Mouse (Mus musculus) G1E-ER4 (cell line): ENCODE measurements around the gene Slc10a4. TPM values are rescaled to one million over a fixed set of nuclear protein-coding genes. Genes with fewer than 3 reads are reported as not detected.

ENCODE experiments used
- GATA1 ChIP-seq: IDR thresholded peaks from one replicate; pipeline ENCODE4 v1.8.0; 2012; ENCODE audit warnings: low read length, inconsistent platforms
- polyA plus RNA-seq: library from polyadenylated mRNA; stranded (reverse); fragments of >175 nt; gene quantifications from 2 replicates; pipeline ENCODE4 v1.2.3, GENCODE M21; 2012

The Slc10a4 gene
- polyA plus RNA-seq, 1 experiment: not detected

- no peak for TF ChIP-seq GATA1
These were observed 8.1 kb downstream of the Slc10a4 start for GRCm38 (mm10) chr5:73014745-73015144.

DNA sequence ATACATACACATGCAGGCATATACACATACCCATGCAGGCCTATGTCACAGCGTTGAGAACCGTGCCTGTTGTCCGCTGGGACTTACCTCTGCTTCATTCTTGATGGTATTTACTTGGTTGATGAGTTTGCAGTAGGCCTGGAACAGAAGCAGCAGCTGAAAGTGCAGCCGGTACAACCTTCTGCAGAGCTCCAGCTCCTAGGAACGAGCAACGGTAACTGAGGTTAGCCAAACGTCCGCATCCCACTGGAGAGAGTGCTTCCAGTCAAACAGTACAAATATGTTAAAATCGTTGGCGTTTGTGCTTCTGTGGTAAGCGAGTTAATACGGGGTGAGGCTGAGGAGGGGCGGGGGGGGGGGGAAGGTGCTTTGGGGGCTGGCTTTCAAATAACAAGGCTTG is 17.1 kb downstream of the Slc10a4 start:
- TF ChIP-seq GATA1: no peak

- no peak for TF ChIP-seq GATA1
These were observed 22.0 kb downstream of the Slc10a4 start for GRCm38 (mm10) chr5:73028646-73029045.

DNA sequence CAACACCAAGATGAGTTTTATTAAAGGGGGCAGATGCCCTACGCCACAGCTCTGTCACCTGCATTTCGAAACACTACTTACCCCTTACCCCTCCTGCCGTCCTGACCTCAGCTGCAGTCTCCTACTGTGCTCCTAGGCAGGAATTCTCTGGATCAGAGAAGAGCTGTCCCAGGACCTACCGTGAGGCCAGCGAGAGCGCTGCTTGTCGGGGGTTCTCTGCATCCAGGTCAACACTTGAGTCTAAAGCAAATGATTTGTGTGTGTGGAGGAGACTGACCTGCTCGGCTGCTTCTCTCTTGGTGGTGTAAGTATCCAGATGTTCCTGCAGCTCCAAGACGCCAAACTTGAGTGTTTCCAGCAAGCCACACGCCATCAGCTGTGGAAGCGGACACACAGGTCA is 25.8 kb downstream of the Slc10a4 start:
- TF ChIP-seq GATA1: no peak

DNA sequence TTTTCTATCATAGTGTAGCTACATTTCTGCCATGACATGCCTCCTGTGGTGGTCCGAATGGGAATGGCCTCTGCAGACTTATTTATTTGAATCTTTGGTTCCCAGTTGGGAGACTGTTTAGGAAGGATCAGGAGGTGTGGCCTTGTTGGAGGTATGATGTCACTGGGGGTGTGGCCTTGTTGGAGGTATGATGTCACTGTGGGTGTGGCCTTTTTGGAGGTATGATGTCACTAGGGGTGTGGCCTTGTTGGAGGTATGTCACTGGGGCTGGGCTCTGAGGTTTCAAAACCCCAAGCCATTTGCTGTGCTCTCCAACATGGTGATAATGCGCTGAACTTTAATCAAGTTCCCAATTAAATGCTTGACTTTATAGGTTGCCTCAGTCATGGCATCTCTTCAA is 37.4 kb downstream of the Slc10a4 start:
- no peak for TF ChIP-seq GATA1

- TF ChIP-seq GATA1: no peak
These were observed 41.1 kb downstream of the Slc10a4 start for GRCm38 (mm10) chr5:73047651-73048245.

- no peak for TF ChIP-seq GATA1
These were observed 47.2 kb downstream of the Slc10a4 start for GRCm38 (mm10) chr5:73053933-73054332.

- no peak for TF ChIP-seq GATA1
These were observed 49.8 kb downstream of the Slc10a4 start for GRCm38 (mm10) chr5:73056457-73056856.

- no peak for TF ChIP-seq GATA1
These were observed 50.3 kb downstream of the Slc10a4 start for GRCm38 (mm10) chr5:73056937-73057336.

DNA sequence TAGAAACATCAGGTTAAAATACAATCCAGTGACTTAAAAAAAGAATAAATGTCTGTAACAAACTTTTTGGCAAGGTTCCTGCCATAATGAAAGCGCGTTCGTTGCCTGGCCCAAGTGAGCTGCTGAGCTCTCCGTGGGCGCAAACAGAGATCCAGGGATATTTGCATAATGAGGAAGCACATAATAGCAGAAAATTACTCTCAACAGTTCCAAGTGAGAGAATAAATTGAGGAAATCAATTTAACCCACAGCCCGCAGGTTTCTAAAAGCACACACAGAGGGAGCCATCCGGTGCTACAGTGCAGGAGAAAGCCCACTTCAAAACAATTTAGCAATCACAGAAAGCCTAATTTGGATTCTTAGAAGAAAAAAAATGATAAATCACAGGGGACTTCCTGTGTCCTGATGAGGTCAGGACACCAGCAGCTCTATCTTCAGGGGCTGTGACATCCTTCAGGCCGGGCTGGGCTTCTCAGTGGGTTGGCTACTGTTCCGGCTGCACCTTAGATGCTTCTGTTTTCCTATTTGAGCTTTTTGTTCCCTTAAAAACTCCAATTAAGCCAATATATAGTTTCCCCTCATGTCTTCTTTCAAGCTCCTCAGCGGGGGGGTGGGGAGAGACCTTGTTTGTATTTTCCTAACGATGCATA is 54.9 kb downstream of the Slc10a4 start:
- TF ChIP-seq GATA1: no peak

Other genes with a start within 250 kb of the Slc10a4 start
- 0.44 and 0.63 TPM in 2 replicates for gene Tec, start 138.4 kb upstream of the Slc10a4 start, polyA plus RNA-seq
- 9.1 and 11.8 TPM in 2 replicates for gene Slain2, start 92.6 kb upstream of the Slc10a4 start, polyA plus RNA-seq
- gene Gm10135, start 32.2 kb upstream of the Slc10a4 start, polyA plus RNA-seq: not detected in 2 replicates
- 125 and 134 TPM in 2 replicates for gene Fryl, start 249.7 kb downstream of the Slc10a4 start, polyA plus RNA-seq